Mouse (Mus musculus) urinary bladder, postnatal 4 days (tissue): ENCODE measurements around the gene Kcnj1.
A peak's percentile ranks its signal among the peaks of the same experiment; 100 is the strongest.

ENCODE experiments used
- DNase-seq, 2 experiments: peaks; one replicate each; pipeline ENCODE4 v3.0.0; 2021 to 2022; ENCODE audit warnings: low spot score in 2 of 2

The Kcnj1 gene

DNA sequence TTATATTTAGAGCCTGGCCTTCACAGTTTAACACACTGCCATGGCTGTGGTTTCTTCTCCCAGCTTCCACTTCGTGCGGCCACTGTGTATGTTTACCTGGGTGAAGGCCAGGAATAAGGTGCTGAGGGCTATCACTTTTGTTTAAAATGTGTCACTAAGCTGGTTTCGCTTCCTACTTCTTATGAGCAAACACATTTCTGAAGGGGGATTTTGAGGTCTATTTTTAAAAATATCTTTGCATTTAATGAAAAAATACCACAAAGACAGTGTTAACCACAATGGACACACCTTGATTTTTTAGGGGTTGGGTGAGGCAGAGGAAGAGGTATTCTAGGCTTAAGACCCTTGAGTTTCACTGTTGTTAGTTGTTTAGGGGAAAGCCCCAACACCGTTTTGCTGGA lies 22.5 kb downstream of the Kcnj1 start:
- no peak for DNase-seq

- no peak for DNase-seq
These were observed 27.9 kb downstream of the Kcnj1 start for GRCm38 (mm10) chr9:32400212-32400611.

DNA sequence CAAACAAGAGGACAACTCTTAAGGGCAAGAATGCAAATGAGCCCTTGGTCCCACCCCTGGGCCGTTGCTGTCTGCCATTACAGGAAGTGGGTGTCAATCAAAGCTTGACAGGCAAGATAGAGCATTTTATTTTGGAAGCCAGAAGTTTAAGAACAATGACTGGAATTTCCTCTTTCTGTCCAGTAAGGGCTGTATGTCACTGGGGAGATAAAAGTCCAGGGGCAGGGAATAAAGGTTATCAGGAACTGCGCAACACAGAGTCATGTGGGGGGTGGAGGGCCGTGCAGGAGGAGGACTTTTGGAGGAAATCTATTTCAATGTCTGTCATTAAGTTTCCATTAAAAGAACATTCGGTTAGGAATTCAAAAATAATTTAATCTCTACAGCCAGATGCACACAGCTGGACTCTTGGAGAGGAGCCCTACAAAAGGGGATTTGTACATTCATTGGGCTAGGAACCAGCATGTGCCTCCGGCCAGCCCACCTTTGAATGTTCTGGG lies 28.4 kb downstream of the Kcnj1 start:
- DNase-seq = peak in 1 of 2 experiments; percentile 41

GRCm38 (mm10) chr9:32405191-32405925 lies 33.1 kb downstream of the Kcnj1 start:
- DNase-seq = no peak

DNA sequence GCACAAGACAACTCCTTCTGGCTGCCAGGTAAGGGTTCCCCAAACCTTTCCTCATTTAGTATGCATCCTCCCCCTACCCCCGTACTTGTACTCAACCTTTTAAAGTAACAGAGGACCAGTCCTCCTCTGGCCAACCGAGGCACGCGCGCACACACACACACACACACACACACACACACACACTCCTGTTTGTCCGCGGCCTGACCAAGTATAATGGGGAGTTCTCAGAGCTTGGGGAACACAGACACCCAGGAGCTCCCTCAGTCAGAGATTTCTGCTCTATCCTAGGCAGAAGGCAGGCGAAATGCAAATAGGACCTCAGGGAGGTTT lies 36.4 kb downstream of the Kcnj1 start:
- no peak for DNase-seq

- peak in 1 of 2 experiments; percentile 22 for DNase-seq
These were observed 37.0 kb downstream of the Kcnj1 start for GRCm38 (mm10) chr9:32409060-32409961.

GRCm38 (mm10) chr9:32410671-32411070 lies 38.4 kb downstream of the Kcnj1 start:
- no peak for DNase-seq

DNA sequence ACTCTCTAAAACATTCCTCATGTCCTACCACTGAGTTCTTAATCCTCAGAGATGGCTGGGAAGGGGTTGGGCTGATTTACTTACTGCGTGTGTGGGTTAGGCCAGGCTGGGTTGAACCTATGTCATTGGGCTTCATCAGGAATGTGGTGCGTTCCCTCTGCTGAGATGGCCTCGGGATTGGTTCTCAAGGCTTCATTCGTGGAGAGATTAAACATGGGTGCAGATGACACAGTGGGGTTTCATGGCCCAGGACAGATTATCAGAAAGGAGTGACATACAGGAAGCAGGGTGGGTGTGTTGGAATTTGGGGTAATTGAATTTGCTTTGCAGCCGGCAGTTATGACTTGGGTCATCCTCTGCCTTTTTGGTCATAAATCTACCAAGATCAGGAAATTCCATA lies 39.2 kb downstream of the Kcnj1 start:
- DNase-seq = no peak

DNA sequence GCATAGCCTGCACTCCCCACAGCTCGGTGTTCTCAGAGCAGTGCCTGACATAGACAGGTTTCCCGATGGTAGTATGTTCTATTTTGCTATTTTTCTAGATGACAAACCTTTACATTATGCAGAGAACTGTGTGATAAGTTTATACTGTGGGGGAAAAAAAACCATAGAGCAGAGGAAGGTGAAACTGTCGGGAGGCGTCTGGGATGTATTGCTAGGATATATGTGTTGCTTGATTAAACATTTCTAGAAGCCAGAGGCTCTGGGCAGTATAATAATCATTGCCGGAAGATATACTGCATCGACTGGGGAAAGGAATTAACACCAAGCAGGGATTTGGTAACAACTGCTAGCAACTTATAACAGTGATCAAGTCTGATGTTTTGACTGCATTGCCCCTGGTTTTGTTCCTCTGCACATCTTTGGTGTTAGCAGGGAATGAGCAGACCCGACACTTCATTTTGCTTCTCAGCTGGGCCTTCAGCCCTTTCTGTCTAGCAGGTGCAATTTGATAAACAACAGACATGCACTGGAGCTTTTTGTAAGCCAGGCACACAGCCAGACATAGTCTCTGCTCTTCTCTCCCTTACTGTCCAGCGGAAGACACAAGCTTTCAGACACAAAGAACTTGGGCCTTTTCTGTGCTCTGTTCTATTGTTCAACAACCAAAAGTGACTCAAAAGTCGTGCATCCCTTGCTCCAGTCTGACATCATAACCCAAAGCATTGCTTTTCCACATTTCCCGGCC lies 40.7 kb downstream of the Kcnj1 start:
- DNase-seq = no peak

- DNase-seq = no peak
These were observed 42.7 kb downstream of the Kcnj1 start for GRCm38 (mm10) chr9:32414956-32415355.

DNA sequence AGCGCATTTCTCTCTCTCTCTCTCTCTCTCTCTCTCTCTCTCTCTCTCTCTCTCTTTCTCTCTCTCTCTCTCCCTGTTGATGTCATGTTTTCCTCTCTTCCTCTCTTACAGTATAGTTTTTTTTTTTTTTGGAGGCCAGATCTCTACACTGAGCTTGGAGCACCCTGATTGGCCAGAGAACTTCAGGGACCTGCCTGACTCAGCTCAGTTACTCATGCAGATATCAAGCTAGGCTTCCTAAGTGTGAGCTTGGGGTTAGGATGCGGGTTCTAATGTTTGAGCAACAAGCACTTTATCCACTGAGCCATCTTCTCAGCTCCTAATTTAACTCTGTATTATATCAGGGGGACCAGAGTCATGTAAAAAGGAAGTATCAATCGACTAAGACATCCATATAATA lies 43.7 kb downstream of the Kcnj1 start:
- no peak for DNase-seq

DNA sequence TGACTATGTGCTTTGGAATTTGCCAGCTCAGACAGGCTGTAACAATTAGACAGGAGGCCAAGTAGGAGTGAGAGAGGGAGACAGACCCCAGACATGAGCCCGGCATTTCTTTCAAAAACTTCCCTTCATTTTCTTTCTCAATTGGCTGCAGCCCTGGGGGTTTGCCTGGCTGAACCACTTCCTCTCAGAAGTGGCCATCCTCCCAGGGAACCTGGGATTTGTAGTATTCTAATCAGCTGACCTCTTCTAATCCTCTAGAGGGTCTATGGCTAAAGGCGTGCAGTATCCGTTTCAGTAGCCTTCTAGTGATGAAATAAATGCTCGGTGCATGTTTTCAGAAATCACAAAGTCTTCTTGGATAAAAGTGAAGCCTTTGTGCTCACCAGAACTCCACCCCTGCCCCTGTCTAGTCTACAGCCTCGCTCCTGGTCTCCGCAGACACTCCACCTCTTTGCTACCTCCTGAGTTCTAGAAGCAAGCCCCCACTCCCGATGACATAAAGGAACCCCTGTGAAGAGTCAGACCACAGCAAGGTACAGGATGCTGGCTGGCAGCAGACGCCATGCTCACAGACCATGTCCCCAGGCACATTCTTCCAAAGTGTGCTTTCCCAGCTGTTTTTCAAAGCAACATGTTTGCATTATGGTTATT lies 45.3 kb downstream of the Kcnj1 start:
- DNase-seq = no peak

GRCm38 (mm10) chr9:32420711-32421110 lies 48.4 kb downstream of the Kcnj1 start:
- no peak for DNase-seq

DNA sequence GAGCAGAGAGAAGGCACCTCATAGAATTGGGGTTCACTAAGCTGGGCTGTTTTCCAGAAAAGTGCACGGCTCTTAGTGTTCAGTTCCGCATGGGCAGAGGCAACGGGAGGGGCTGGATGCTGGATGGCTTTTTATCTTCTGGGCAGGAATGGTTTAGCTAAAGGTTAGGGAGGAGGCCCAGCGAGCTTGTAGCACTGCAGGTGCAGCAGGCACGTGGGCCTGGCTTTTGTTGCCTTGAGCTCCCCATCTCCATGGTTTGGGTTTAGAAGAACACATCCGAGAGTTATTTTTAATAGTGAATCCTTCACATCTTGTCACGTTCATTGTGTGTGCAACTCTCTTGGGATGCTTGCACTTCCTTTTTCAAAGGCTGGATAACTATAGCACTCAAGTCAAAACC lies 53.0 kb downstream of the Kcnj1 start:
- DNase-seq = no peak

DNA sequence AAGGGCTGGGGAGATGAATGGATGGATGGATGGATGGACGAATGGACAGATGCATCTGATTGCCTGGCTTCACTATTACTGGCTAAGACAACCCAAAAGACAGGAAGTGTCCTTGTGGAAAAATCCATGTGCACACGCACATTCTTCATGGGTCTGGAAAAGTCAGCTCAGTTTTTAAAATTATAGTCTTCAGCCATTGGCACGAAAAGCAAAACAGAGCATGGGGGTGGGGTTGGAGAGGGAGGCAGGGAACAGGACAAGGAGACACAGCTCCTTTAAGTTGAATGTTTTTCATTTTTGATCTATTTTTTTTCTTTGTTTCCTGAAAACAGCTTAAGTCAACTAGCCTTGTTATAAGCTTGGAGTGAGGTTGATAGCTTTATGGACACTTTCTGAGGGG lies 58.8 kb downstream of the Kcnj1 start:
- DNase-seq = no peak

DNA sequence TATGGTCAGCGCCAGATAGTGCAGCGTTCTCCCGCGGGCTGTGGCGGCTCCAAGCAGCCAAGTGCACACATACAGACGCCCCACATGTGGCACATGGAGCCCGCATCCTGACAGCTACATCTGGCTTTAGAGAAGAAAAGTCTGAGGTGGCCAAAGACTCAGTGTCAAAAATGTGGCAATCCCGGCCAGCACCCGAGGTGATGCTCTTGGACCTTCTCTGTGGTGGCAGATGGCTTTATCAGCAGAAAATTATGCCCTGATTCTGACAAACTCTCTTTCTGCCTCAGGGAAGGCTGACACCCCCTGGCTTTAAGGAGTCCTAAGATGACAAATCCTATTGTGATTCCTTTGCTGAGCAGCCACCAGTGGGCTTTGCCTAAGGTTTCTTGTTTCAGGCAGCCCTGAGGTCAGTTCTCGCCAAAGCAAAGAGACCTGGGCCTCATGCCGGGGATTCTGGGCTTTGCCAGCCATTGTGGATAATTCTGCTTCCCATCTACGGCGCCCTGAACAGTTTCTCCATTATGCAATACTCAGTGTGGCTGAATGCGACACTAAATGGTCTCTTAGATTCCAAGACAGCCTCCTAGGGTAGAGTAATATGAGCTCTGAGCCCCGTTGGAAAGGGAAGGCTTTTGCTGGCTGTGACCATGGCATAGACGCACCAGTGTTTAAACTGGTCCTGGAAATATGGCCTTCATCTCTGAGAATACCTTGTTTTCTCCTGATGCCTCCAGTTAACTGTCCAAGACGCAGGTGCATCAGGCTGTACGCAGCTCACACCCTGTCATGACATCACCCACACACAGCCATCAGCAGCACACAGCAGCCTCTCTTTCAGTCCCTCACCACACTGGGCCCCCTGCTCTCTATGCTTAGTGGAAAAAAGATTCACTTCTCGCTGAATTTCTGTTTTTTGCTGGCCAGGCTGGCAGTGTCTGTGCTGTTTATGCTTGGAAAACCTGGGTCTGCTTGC lies 62.2 kb downstream of the Kcnj1 start:
- DNase-seq = no peak

DNA sequence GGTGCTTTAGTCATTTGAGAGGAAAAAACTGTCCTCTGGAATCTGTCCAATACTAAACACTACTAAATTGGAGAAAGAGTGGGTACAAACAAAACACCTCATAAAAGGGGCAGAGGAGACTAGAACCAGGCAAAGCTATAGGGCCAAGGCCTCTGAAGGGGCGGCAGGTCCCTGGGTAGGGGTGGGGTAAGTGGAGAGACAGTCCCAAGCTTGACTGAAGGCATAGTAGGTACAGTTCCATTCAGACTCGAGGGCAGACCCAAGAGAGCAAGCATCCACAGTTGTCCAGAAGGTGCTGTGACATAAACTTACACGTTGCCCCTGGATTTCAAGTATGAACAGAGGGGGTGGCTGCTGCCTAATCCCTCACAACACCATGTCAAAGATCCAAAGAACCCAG lies 70.8 kb downstream of the Kcnj1 start:
- no peak for DNase-seq

- no peak for DNase-seq
These were observed 71.5 kb downstream of the Kcnj1 start for GRCm38 (mm10) chr9:32443817-32444216.

DNA sequence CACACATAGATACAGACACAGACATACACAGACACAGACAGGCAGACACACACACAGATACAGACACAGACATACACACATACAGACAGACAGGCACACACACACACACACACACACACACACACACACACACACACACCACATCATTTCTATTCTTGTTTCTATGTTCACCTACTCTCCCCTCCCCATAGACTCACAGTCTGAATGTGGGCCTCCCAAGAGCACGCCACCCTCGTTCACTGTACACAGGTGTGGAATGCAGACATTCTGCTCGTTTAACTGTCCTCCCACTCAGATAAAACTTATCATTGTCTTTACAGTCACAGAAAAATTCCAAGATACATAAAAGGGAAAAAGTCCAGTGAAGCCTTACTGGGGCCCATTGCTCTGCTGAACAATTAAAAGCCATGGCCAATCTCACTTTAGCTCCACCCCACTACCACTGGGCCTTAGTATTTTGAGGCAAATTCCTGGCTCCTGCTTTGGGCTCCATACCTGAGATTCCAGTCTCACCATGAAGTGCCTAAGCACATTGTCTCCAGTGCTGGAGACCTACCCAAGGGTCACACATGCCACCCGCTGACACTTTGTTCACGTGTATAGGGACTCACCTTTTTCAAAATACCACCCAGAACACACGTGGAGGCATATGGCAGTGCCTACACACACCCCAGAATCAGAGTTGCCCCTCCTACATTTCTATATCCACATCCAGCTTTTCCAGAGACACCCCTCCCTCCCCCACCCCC lies 72.3 kb downstream of the Kcnj1 start:
- DNase-seq = no peak

DNA sequence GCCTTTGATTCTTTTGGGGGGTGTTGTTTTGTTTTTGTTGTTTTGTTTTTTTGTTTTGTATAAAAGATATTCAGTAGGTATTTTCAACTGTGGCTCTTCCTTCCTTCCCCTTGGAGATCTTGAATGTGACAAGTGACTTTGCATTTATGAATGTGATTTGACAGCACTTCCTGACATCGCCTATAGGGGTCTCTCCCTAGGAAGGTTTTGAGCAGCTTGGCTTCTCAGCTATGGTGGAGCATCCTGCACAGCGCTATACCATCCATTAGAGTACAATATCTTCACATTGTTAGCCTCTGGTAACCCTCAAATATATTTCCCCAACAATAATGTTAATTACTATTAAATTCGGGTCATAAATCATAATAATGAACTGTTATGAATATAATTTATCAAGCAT lies 73.5 kb downstream of the Kcnj1 start:
- DNase-seq = no peak
